ENCODE assay signal across 1 mouse cellular context in the genomic region with DNA sequence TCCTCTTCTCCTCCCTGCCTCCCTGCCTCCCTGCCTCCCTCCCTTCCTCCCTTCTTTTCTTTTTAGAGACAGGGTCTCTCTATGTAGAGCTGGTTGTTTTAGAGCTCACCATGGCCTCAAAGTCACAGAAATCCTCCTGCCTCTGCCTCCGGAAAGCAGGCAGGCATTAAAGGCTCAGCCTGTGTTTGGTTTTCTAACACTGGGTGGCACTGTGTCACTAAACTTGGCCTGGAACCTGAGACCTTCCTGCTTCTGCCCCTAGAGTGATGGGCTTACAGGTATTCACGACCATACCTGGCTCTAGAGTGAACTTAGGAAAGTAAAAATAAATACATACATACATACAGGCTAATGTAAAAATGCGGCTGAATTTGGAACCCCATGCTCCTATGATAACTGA.
TF ChIP-seq lines count a peak whose summit lies in the region.

No protein-coding gene starts in this region.

TF ChIP-seq in MEL, 35 proteins besides CTCF, POLR2A, EP300 and RAD21 (continued from another document):
- TF ChIP-seq POLR2AphosphoS2 (IDR thresholded peaks at IDR 0.05; ENCODE audit: low read length) (no peak), KAT2A (conservative IDR thresholded peaks at IDR 0.05; ENCODE audit: low read depth, low read length) (no peak), MAX (IDR thresholded peaks at IDR 0.05; ENCODE audit: low read length) (no peak), E2F4 (IDR thresholded peaks at IDR 0.05; ENCODE audit: borderline replicate concordance, low read depth, low read length) (no peak), TCF12 (IDR thresholded peaks at IDR 0.05; ENCODE audit: low read depth, low read length) (no peak), ETS1 (IDR thresholded peaks at IDR 0.05; ENCODE audit: low read depth, low read length) (no peak), UBTF (IDR thresholded peaks at IDR 0.05; ENCODE audit: borderline replicate concordance, insufficient read depth, low read depth, low read length) (no peak), MXI1 (IDR thresholded peaks at IDR 0.05; ENCODE audit: low read depth, low read length) (no peak), GATA1 (IDR thresholded peaks at IDR 0.05; ENCODE audit: low read depth, low read length) (no peak), MAFK (IDR thresholded peaks at IDR 0.05; ENCODE audit: borderline replicate concordance, low read depth, low read length) (no peak), ZKSCAN1 (IDR thresholded peaks at IDR 0.05; ENCODE audit: low read depth, low read length) (no peak), HCFC1 (IDR thresholded peaks at IDR 0.05; ENCODE audit: low read depth, low read length) (no peak), RCOR1 (IDR thresholded peaks at IDR 0.05; ENCODE audit: low read depth, low read length) (no peak), JUND (IDR thresholded peaks at IDR 0.05; ENCODE audit: low read depth, low read length) (no peak), ZC3H11A (IDR thresholded peaks at IDR 0.05; ENCODE audit: low read depth, low read length) (no peak)
